Mouse (Mus musculus): ENCODE data around the gene Scrt2.

- TF ChIP-seq GATA1 (IDR thresholded peaks at IDR 0.05; ENCODE audit: low read length) = no peak
- TF ChIP-seq TAL1 (IDR thresholded peaks at IDR 0.05; ENCODE audit: low read length) = no peak
Observed at GRCm38 (mm10) chr2:152132691-152133090, 51.4 kb downstream of the Scrt2 start.

All from erythroblast, embryonic 14.5 days (primary cell).